Mouse (Mus musculus): ENCODE data around the gene Ly6c1. TPM values are rescaled to one million over a fixed set of nuclear protein-coding genes. Genes with fewer than 3 reads are reported as not detected.
"Not testable (repeated sequence)": the region's sequence is repeated elsewhere in the genome, so short reads cannot be mapped to it uniquely, and the experiment has no call there.

Gene Ly6c1
- 1.0 and 1.5 TPM in 2 replicates for polyA plus RNA-seq (2015; fragmentation: Nextera tagmentation; extraction: Ambion mirVana)

GRCm38 (mm10) chr15:75048642-75049261 lies at the start of gene Ly6c1:
Gene Ly6c1 (minus strand): TSS chr15:75048830.
- not testable (repeated sequence) for H3K4me2 ChIP-seq; ATAC-seq; H3K9ac ChIP-seq; H3K36me3 ChIP-seq (ENCODE audit: poor library complexity, severe bottlenecking); H3K27me3 ChIP-seq; H3K9me3 ChIP-seq (replicated peaks); H3K27ac ChIP-seq; H3K4me3 ChIP-seq; H3K4me1 ChIP-seq
- 91% methylated on average over 1 of the region's 1 CpGs for WGBS

GRCm38 (mm10) chr15:75088041-75088440 lies 39.4 kb upstream of the Ly6c1 start:
- H3K4me1 ChIP-seq; H3K4me2 ChIP-seq; H3K36me3 ChIP-seq (ENCODE audit: poor library complexity, severe bottlenecking); H3K27me3 ChIP-seq; H3K9me3 ChIP-seq (replicated peaks); H3K9ac ChIP-seq; H3K27ac ChIP-seq; ATAC-seq; H3K4me3 ChIP-seq: not testable (repeated sequence)
- 15% methylated on average over 2 of the region's 2 CpGs for WGBS

- H3K9me3 ChIP-seq (replicated peaks) = no peaks in the 10 kb centered on the region
- no peak overlapping the region for H3K4me2 ChIP-seq
- no peak overlapping the region for H3K4me3 ChIP-seq
- H3K36me3 ChIP-seq (ENCODE audit: poor library complexity, severe bottlenecking) = no peaks in the 10 kb centered on the region
- WGBS = 88% methylated on average over 4 of the region's 4 CpGs
- no peaks in the 10 kb centered on the region for H3K4me1 ChIP-seq
- H3K27me3 ChIP-seq = no peaks in the 10 kb centered on the region
- ATAC-seq = no peak
- H3K27ac ChIP-seq = no peak overlapping the region
- H3K9ac ChIP-seq = no peak overlapping the region
These were observed 21.3 kb upstream of the Ly6c1 start for GRCm38 (mm10) chr15:75069965-75070364.

- not testable (repeated sequence) for H3K4me1 ChIP-seq; ATAC-seq; H3K27me3 ChIP-seq; H3K27ac ChIP-seq; H3K4me3 ChIP-seq; H3K9ac ChIP-seq; H3K36me3 ChIP-seq (ENCODE audit: poor library complexity, severe bottlenecking); H3K4me2 ChIP-seq; H3K9me3 ChIP-seq (replicated peaks)
- 32% methylated on average over 6 of the region's 6 CpGs for whole genome bisulfite sequencing
These were observed 13.5 kb upstream of the Ly6c1 start for GRCm38 (mm10) chr15:75062030-75062574.

- Histone ChIP-seq H3K4me3 (no peak overlapping the region), H3K9ac (no peak overlapping the region), H3K4me2 (no peak overlapping the region), H3K36me3 (ENCODE audit: poor library complexity, severe bottlenecking) (no peaks in the 10 kb centered on the region), H3K27me3 (no peaks in the 10 kb centered on the region), H3K27ac (no peak overlapping the region), H3K4me1 (no peaks in the 10 kb centered on the region), H3K9me3 (replicated peaks) (no peaks in the 10 kb centered on the region)
- ATAC-seq = no peak
These were observed 11.9 kb upstream of the Ly6c1 start for GRCm38 (mm10) chr15:75060505-75060904.

GRCm38 (mm10) chr15:75055985-75056384 lies 7.4 kb upstream of the Ly6c1 start:
- H3K27ac ChIP-seq = no peak overlapping the region
- no peak for ATAC-seq
- H3K4me3 ChIP-seq = no peak overlapping the region
- 85% methylated on average over 2 of the region's 2 CpGs for WGBS
- no peaks in the 10 kb centered on the region for H3K27me3 ChIP-seq
- no peak overlapping the region for H3K4me2 ChIP-seq
- no peak overlapping the region for H3K9ac ChIP-seq
- H3K9me3 ChIP-seq (replicated peaks) = no peaks in the 10 kb centered on the region
- H3K4me1 ChIP-seq = no peaks in the 10 kb centered on the region
- H3K36me3 ChIP-seq (ENCODE audit: poor library complexity, severe bottlenecking) = no peaks in the 10 kb centered on the region

- not testable (repeated sequence) for H3K27me3 ChIP-seq; H3K27ac ChIP-seq; H3K9ac ChIP-seq; H3K4me2 ChIP-seq; H3K9me3 ChIP-seq (replicated peaks); H3K4me3 ChIP-seq; H3K36me3 ChIP-seq (ENCODE audit: poor library complexity, severe bottlenecking); H3K4me1 ChIP-seq; ATAC-seq
- 26% methylated on average over 3 of the region's 3 CpGs for WGBS
These were observed 6.8 kb upstream of the Ly6c1 start for GRCm38 (mm10) chr15:75055425-75055824.

- H3K27me3 ChIP-seq; H3K4me1 ChIP-seq; H3K4me2 ChIP-seq; H3K9me3 ChIP-seq (replicated peaks); H3K4me3 ChIP-seq; H3K36me3 ChIP-seq (ENCODE audit: poor library complexity, severe bottlenecking); H3K27ac ChIP-seq; ATAC-seq; H3K9ac ChIP-seq: not testable (repeated sequence)
- WGBS = 96% methylated on average over 2 of the region's 2 CpGs
These were observed 3.8 kb upstream of the Ly6c1 start for GRCm38 (mm10) chr15:75052414-75052813.

- not testable (repeated sequence) for H3K4me3 ChIP-seq; H3K27me3 ChIP-seq; H3K36me3 ChIP-seq (ENCODE audit: poor library complexity, severe bottlenecking); H3K9ac ChIP-seq; H3K4me2 ChIP-seq; H3K4me1 ChIP-seq; H3K9me3 ChIP-seq (replicated peaks); ATAC-seq; H3K27ac ChIP-seq
- 31% methylated on average over 3 of the region's 3 CpGs for WGBS
These were observed 2.5 kb upstream of the Ly6c1 start for GRCm38 (mm10) chr15:75051141-75051540.

GRCm38 (mm10) chr15:75050593-75050992 lies 2.0 kb upstream of the Ly6c1 start:
- H3K27me3 ChIP-seq; H3K4me2 ChIP-seq; H3K4me3 ChIP-seq; H3K27ac ChIP-seq; H3K4me1 ChIP-seq; H3K36me3 ChIP-seq (ENCODE audit: poor library complexity, severe bottlenecking); H3K9ac ChIP-seq; ATAC-seq; H3K9me3 ChIP-seq (replicated peaks): not testable (repeated sequence)
- WGBS = 89% methylated on average over 1 of the region's 1 CpGs

- H3K27me3 ChIP-seq = not testable (repeated sequence)
These were observed 1.2 kb upstream of the Ly6c1 start for GRCm38 (mm10) chr15:75049811-75050210.

GRCm38 (mm10) chr15:75047970-75048320 lies 685 bp downstream of the Ly6c1 start:
- not testable (repeated sequence) for H3K27ac ChIP-seq; H3K4me2 ChIP-seq; H3K4me3 ChIP-seq; H3K4me1 ChIP-seq; H3K27me3 ChIP-seq; H3K36me3 ChIP-seq (ENCODE audit: poor library complexity, severe bottlenecking); ATAC-seq; H3K9me3 ChIP-seq (replicated peaks); H3K9ac ChIP-seq
- WGBS = 92% methylated on average over 1 of the region's 1 CpGs

More at GRCm38 (mm10) chr15:75049811-75050210, 1.2 kb upstream of the Ly6c1 start:
- H3K4me3 ChIP-seq; H3K4me1 ChIP-seq; H3K27ac ChIP-seq; H3K9ac ChIP-seq; H3K4me2 ChIP-seq; H3K36me3 ChIP-seq (ENCODE audit: poor library complexity, severe bottlenecking); ATAC-seq; H3K9me3 ChIP-seq (replicated peaks): not testable (repeated sequence)
- WGBS = 75% methylated on average over 2 of the region's 2 CpGs

- H3K36me3 ChIP-seq (ENCODE audit: poor library complexity, severe bottlenecking); H3K9me3 ChIP-seq (replicated peaks); H3K4me2 ChIP-seq; H3K27me3 ChIP-seq; H3K27ac ChIP-seq; H3K4me1 ChIP-seq; H3K4me3 ChIP-seq; ATAC-seq; H3K9ac ChIP-seq: not testable (repeated sequence)
- 81% methylated on average over 5 of the region's 7 CpGs for WGBS
These were observed 1.2 kb downstream of the Ly6c1 start for GRCm38 (mm10) chr15:75047313-75047969.

All from forebrain, embryonic 13.5 days (tissue).